Mouse (Mus musculus) ES-E14 (cell line): ENCODE measurements around the gene Slc7a11. TPM values are rescaled to one million over a fixed set of nuclear protein-coding genes. Genes with fewer than 3 reads are reported as not detected.

Source experiments
- DNase-seq: peaks from one replicate; pipeline ENCODE4 v3.0.0-alpha.2; 2013; ENCODE audit warnings: low read depth, low spot score
- H3K27ac ChIP-seq: 2 replicates; pipeline ENCODE4 v1.5.1; 2012; ENCODE audit warnings: low read depth, mild to moderate bottlenecking, low read length, moderate library complexity, mixed read lengths; ENCODE audit not compliant: poor library complexity, insufficient read depth, severe bottlenecking
- H3K36me3 ChIP-seq: 2 replicates; pipeline ENCODE4 v1.6.1; 2012; ENCODE audit warnings: mild to moderate bottlenecking, low read length, moderate library complexity, mixed read lengths; ENCODE audit not compliant: control insufficient read depth, poor library complexity, insufficient read depth, severe bottlenecking
- H3K4me1 ChIP-seq, 2 experiments: fragments of 150-350 bp in 1 of 2; sonication (generic) in 1 of 2; 2 replicates each; pipeline ENCODE4 v1.6.1; 2012; ENCODE audit warnings: low read length in 2 of 2, mild to moderate bottlenecking in 1 of 2, mixed read lengths in 1 of 2; ENCODE audit not compliant: control insufficient read depth in 2 of 2, insufficient read depth in 2 of 2, poor library complexity in 1 of 2
- H3K4me3 ChIP-seq, 2 experiments: fragments of 150-350 bp in 1 of 2; sonication (generic) in 1 of 2; 2 replicates each; pipeline ENCODE4 v1.5.1; 2012; ENCODE audit warnings: low read length in 2 of 2, low read depth in 1 of 2, mild to moderate bottlenecking in 1 of 2, mixed read lengths in 1 of 2; ENCODE audit not compliant: insufficient read depth in 1 of 2, poor library complexity in 1 of 2, severe bottlenecking in 1 of 2
- H3K9ac ChIP-seq: 2 replicates; pipeline ENCODE4 v1.6.1; 2012; ENCODE audit warnings: low read depth, mild to moderate bottlenecking, low read length, mixed read lengths; ENCODE audit not compliant: poor library complexity, insufficient read depth, severe bottlenecking
- H3K9me3 ChIP-seq: fragments of 150-350 bp; sonication (generic); 2 replicates; pipeline ENCODE4 v1.6.1; 2012; ENCODE audit warnings: low read depth, mild to moderate bottlenecking, low read length; ENCODE audit not compliant: control insufficient read depth, insufficient read depth
- CHD2 ChIP-seq: IDR thresholded peaks from 2 replicates; pipeline ENCODE4 v1.6.1; 2014; ENCODE audit warnings: mild to moderate bottlenecking, low read depth, low read length, inconsistent platforms
- HCFC1 ChIP-seq: IDR thresholded peaks from 2 replicates; pipeline ENCODE4 v1.6.1; 2012; ENCODE audit warnings: low read length, inconsistent platforms, borderline replicate concordance; ENCODE audit not compliant: insufficient read depth
- MAFK ChIP-seq: IDR thresholded peaks from 2 replicates; pipeline ENCODE4 v1.6.1; 2014; ENCODE audit warnings: mild to moderate bottlenecking, low read depth, low read length, inconsistent platforms; ENCODE audit not compliant: insufficient read depth
- ZC3H11A ChIP-seq: IDR thresholded peaks from 2 replicates; pipeline ENCODE4 v1.6.1; 2012; ENCODE audit warnings: low read depth, mild to moderate bottlenecking, inconsistent platforms, low read length, borderline replicate concordance
- ZNF384 ChIP-seq: IDR thresholded peaks from 2 replicates; pipeline ENCODE4 v1.6.1; 2012; ENCODE audit warnings: low read depth, low read length, inconsistent platforms
- in situ Hi-C, 2 experiments: fragments of 600-800 bp; cut with MboI; formaldehyde crosslinking; loops; one replicate each; pipeline ENCODE4 v1.15.1; 2025; ENCODE audit warnings: low sequenced_read_pairs in 2 of 2, inconsistent platforms in 1 of 2; ENCODE audit not compliant: unreplicated experiment in 2 of 2
- total RNA-seq: library from RNA; depleted of rRNA; stranded (reverse); fragments of 300-350 nt; gene quantifications from 2 replicates; pipeline ENCODE4 v1.2.3, GENCODE M21; 2012

Gene Slc7a11
- total RNA-seq, 1 experiment: 2.1 TPM

- no peak for TF ChIP-seq ZC3H11A
- no peak for TF ChIP-seq HCFC1
- TF ChIP-seq ZNF384: no peak
- no peak for TF ChIP-seq CHD2
- no peak for TF ChIP-seq MAFK
- no peak overlapping the region for H3K4me3 ChIP-seq
- in situ Hi-C loops: no loop called here
- H3K9me3 ChIP-seq: no peaks in the 10 kb centered on the region
- no peak overlapping the region for H3K9ac ChIP-seq
- no peak overlapping the region for H3K27ac ChIP-seq
- no peaks in the 10 kb centered on the region for H3K4me1 ChIP-seq
- no peak for DNase-seq
- no peaks in the 10 kb centered on the region for H3K36me3 ChIP-seq
These were observed 129.6 kb downstream of the Slc7a11 start for GRCm38 (mm10) chr3:50313816-50314215.

GRCm38 (mm10) chr3:50307339-50308327 is 135.8 kb downstream of the Slc7a11 start:
- no peak overlapping the region for H3K27ac ChIP-seq
- in situ Hi-C loops: no loop called here
- no peak for TF ChIP-seq CHD2
- no peak for TF ChIP-seq MAFK
- TF ChIP-seq ZNF384: no peak
- no peak for TF ChIP-seq HCFC1
- TF ChIP-seq ZC3H11A: no peak

DNA sequence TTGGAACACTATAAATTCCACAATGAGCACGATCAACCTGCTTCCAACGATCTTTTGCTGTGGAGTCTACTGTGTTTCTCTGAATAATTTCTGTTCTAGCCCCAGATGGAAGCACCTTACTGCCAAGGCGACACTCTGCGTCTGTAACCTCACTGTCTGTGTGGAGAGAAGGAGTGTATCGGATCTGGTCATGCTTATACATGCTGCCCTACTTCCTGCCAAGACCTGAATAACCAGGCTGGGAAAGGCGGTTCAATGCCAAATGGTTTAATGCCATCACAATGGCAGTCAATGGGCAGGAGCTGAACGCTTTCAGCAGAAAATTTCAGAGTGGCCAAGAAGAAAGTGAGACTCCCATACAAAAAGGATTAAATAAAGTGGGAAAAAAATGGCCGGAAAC is 137.1 kb downstream of the Slc7a11 start:
- H3K9ac ChIP-seq: no peak overlapping the region
- H3K4me3 ChIP-seq: no peak overlapping the region
- no peak overlapping the region for H3K27ac ChIP-seq
- H3K9me3 ChIP-seq: no peaks in the 10 kb centered on the region
- no peak for DNase-seq
- no peaks in the 10 kb centered on the region for H3K36me3 ChIP-seq
- in situ Hi-C loops: no loop called here
- no peaks in the 10 kb centered on the region for H3K4me1 ChIP-seq
- TF ChIP-seq CHD2 (no peak), HCFC1 (no peak), ZC3H11A (no peak), ZNF384 (no peak), MAFK (no peak)

More at GRCm38 (mm10) chr3:50307339-50308327, 135.8 kb downstream of the Slc7a11 start:
- Histone ChIP-seq H3K9me3 (no peaks in the 10 kb centered on the region), H3K9ac (no peak overlapping the region), H3K36me3 (no peaks in the 10 kb centered on the region), H3K4me3 (no peak overlapping the region), H3K4me1 (no peaks in the 10 kb centered on the region)
- no peak for DNase-seq

DNA sequence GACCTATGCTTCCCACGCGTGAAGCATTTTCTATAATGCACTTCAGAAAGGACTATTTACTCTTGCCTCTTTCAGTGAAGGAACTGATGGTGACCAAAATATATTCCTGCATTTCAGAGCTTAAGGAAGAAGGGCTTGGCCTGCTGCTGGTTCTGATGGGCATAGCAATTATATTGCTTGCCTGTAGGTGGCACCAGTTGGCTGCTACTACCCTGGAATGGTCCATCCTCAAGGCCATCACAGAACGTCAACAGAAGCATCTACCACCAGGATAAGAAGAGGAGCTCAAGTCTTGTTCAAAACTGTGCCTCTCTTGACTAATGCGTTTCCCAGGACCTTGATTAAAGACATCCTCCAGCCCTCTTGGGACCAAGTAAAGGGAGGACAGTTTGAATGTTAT is 139.3 kb downstream of the Slc7a11 start:
- no peaks in the 10 kb centered on the region for H3K36me3 ChIP-seq
- no peak overlapping the region for H3K9ac ChIP-seq
- TF ChIP-seq ZNF384 (no peak), ZC3H11A (no peak), CHD2 (no peak), HCFC1 (no peak), MAFK (no peak)
- H3K27ac ChIP-seq: no peak overlapping the region
- no peaks in the 10 kb centered on the region for H3K9me3 ChIP-seq
- in situ Hi-C loops: no loop called here
- H3K4me1 ChIP-seq: no peaks in the 10 kb centered on the region
- no peak overlapping the region for H3K4me3 ChIP-seq
- no peak for DNase-seq
